8 mouse cellular contexts compared by ENCODE assay signal in the genomic region with DNA sequence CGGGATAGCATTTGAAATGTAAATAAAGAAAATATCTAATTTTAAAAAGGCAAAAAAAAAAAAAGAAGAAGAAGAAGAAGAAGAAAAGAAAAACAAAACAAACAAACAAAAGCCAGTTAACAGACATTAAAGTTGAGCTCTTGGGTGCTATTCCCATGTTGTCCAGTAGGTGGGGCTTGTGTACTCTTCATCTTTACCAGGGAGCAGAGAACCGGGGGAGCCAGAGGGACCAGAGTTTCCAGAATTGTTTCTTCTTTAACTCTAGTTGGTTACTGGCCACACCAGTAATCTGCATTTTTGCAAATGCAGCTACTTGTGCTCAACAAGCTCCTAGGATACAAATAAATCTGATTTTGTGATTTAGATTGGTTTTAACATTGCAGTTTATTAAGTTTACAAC.
DNase-seq lines count a peak whose midpoint lies in the region; TF ChIP-seq lines count a peak whose summit lies in the region.
"Had no signal": no experiment of that assay in that cellular context is flagged by ENCODE, and none has a peak within 500 bp of the region (broad histone marks: within the 10 kb centered on the region; RNA-seq: fewer than 3 reads in every experiment).

No protein-coding gene starts in this region.

- peak; percentile 72 for TF ChIP-seq CTCF in cortical plate, adult 2 months (IDR thresholded peaks at IDR 0.05; ENCODE audit: extremely low read depth, insufficient read depth, low read length)

- H3K27ac ChIP-seq in cortical plate, adult 2 months (ENCODE audit: insufficient read depth, low read length), result no peak overlapping the region

- peak; percentile 48 for DNase-seq in ES-CJ7 (ENCODE audit: low read depth, low spot score)
- DNase-seq in adrenal gland, adult 2 months, result peak; percentile 48
- peak; percentile 55 for DNase-seq in heart, adult 8-10 months (ENCODE audit: low spot score)
- DNase-seq in layer of hippocampus, adult 18-20 months (ENCODE audit: low spot score in 2 of 2), result peak; percentile 19 to 71
- peak; percentile 44 for DNase-seq in lung, postnatal 25 days (ENCODE audit: low spot score)
- DNase-seq in spleen, adult 12 weeks (ENCODE audit: low spot score), result peak; percentile 15

- no peak for TF ChIP-seq POLR2A in cortical plate, adult 2 months (IDR thresholded peaks at IDR 0.05; ENCODE audit: extremely low read depth, insufficient read depth, low read length)

- no peak overlapping the region for H3K4me3 ChIP-seq in cortical plate, adult 2 months (ENCODE audit: insufficient read depth, low read length)
- H3K4me3 ChIP-seq: stomach, embryonic 15.5 days had no signal

- H3K4me1 ChIP-seq in cortical plate, adult 2 months (ENCODE audit: control insufficient read depth, insufficient read depth, low read length), result no peaks in the 10 kb centered on the region
- H3K4me1 ChIP-seq: stomach, embryonic 15.5 days had no signal
